Mouse (Mus musculus) forebrain, embryonic 10.5 days (tissue): ENCODE data around the gene Ndufa6. TPM values are rescaled to one million over a fixed set of nuclear protein-coding genes. Genes with fewer than 3 reads are reported as not detected.
A peak's percentile ranks its signal among the peaks of the same experiment; 100 is the strongest.

Experiments used
- DNase-seq: peaks from one replicate; pipeline ENCODE4 v3.0.0-alpha.2; 2017; ENCODE audit warnings: low spot score; ENCODE audit errors: extremely low spot score
- H3K27ac ChIP-seq: fragments of 300-500 bp; sonication (generic); 2 replicates; pipeline ENCODE4 v1.5.1; 2016; ENCODE audit warnings: mild to moderate bottlenecking
- H3K27me3 ChIP-seq: fragments of 300-500 bp; sonication (generic); 2 replicates; pipeline ENCODE4 v1.6.1; 2016; ENCODE audit warnings: mild to moderate bottlenecking; ENCODE audit not compliant: poor library complexity, severe bottlenecking
- H3K36me3 ChIP-seq: fragments of 300-500 bp; sonication (generic); replicated peaks from 2 replicates; pipeline ENCODE4 v1.6.1; 2016; ENCODE audit warnings: mild to moderate bottlenecking, moderate library complexity
- H3K4me1 ChIP-seq: fragments of 300-500 bp; sonication (generic); 2 replicates; pipeline ENCODE4 v1.6.1; 2016
- H3K4me3 ChIP-seq: fragments of 300-500 bp; sonication (generic); 2 replicates; pipeline ENCODE4 v1.5.1; 2016; ENCODE audit warnings: mild to moderate bottlenecking, moderate library complexity
- H3K9me3 ChIP-seq: fragments of 300-500 bp; sonication (generic); 2 replicates; pipeline ENCODE4 v1.6.1; 2016; ENCODE audit warnings: mild to moderate bottlenecking, moderate library complexity
- WGBS: fragments of 180-500 bp; shearing (Covaris S2); methylation state at CpG from one replicate; pipeline ENCODE4 v1.1.7; 2016; 5-methylcytosine and 5-hydroxymethylcytosine counted together
- polyA plus RNA-seq: library from polyadenylated mRNA; unstranded; fragments of >200 nt; fragmentation: Nextera tagmentation; extraction: Ambion mirVana; gene quantifications from 2 replicates; pipeline ENCODE4 v1.2.1, GENCODE M21; 2016

Gene Ndufa6
- polyA plus RNA-seq, 1 experiment from 2014 or later: 228 TPM

DNA sequence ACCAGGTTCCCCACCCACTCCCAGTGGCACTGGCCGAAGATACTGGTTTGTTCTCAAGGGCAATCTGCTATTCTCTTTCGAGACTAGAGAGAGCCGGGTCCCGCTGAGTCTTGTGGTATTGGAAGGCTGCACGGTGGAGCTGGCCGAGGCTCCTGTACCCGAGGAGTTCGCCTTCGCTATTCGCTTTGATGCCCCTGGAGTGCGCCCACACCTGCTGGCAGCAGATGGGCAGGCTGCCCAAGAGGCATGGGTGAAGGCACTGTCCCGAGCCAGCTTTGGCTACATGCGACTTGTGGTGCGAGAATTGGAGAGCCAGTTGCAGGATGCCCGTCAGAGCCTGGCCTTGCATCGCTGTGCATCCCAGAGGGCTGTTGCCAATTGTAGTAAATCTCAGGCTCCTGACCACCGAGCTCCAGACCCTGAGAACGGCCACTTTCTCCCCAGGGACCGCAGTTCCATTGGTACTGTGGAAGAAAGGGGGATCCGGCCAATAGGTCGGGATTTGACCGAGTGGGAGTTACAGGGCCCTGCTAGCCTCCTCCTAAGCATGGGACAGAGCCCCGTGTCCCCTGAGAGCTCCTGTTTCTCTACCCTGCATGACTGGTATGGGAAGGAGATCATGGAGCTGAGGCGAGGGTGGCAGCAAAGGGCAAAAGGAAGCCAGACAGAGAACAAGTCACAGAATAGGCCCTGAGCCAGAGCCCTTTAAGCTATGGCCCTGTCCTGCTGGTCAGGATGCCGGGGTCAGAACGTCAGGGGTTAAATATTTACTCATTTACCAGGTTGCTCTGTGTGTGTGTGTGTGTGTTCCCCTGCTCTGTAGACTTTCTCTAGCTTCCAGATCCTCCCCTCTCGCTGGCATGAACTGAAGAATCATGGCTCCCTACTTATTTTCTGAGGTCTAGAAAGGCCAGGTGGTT, 10.5 kb downstream of the Ndufa6 start:
- 92% methylated on average over 27 of the region's 27 CpGs for WGBS
- Histone ChIP-seq H3K27me3 (peaks cover 33% of the 10 kb centered on the region), H3K27ac (peak overlapping the region; percentile 1), H3K4me3 (no peak overlapping the region), H3K9me3 (no peaks in the 10 kb centered on the region), H3K4me1 (peaks cover 52% of the 10 kb centered on the region), H3K36me3 (peaks cover 16% of the 10 kb centered on the region)
- peak; percentile 13 for DNase-seq

- DNase-seq: no peak
- Histone ChIP-seq H3K36me3 (peaks cover 5% of the 10 kb centered on the region), H3K27ac (peak overlapping the region; percentile 59; the same call in 1 of the 2 replicates), H3K4me1 (peaks cover 59% of the 10 kb centered on the region), H3K4me3 (no peak overlapping the region), H3K27me3 (peaks cover 33% of the 10 kb centered on the region), H3K9me3 (no peaks in the 10 kb centered on the region)
- 81% methylated on average over 5 of the region's 5 CpGs for WGBS
Observed at GRCm38 (mm10) chr15:82342543-82342935, 11.6 kb downstream of the Ndufa6 start.

GRCm38 (mm10) chr15:82341675-82342542, 12.2 kb downstream of the Ndufa6 start:
- H3K4me3 ChIP-seq: peak overlapping the region; percentile 54; the same call in 1 of the 2 replicates
- 72% methylated on average over 15 of the region's 15 CpGs for WGBS

DNA sequence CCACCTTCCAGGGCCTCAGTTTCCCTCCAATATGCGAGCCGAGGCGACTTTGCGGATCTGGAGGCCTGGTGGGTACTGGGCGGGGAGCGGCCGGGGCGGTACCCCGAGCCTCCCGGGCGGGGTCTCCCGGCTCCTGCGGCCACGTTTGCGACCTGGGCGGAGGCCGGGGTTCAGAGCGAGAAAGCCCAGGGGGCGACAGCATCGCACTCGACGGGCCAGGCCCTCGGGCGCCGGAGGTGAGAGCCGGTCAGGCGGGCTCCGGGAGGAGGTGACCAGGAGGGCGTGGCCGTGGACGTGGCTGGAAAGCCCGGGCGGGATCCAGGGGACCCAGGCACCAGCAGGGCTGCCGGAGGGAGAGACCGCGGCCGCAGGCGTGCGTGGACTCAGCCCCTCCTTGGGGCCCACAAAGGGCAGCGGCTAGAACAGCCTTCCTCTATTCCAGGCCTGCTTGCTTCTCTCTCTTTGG, 13.1 kb downstream of the Ndufa6 start:
- DNase-seq: peak; percentile 46
- 6% methylated on average over 40 of the region's 40 CpGs for WGBS
- peaks cover 61% of the 10 kb centered on the region for H3K4me1 ChIP-seq
- H3K36me3 ChIP-seq: peaks cover 6% of the 10 kb centered on the region
- H3K27ac ChIP-seq: peak overlapping the region; percentile 86
- no peaks in the 10 kb centered on the region for H3K9me3 ChIP-seq
- H3K27me3 ChIP-seq: peaks cover 33% of the 10 kb centered on the region
- H3K4me3 ChIP-seq: peak overlapping the region; percentile 54

More at GRCm38 (mm10) chr15:82341675-82342542, 12.2 kb downstream of the Ndufa6 start:
- Histone ChIP-seq H3K27me3 (peaks cover 33% of the 10 kb centered on the region), H3K27ac (peak overlapping the region; percentile 86), H3K4me1 (peaks cover 59% of the 10 kb centered on the region), H3K9me3 (no peaks in the 10 kb centered on the region), H3K36me3 (no peaks in the 10 kb centered on the region; the same call in 1 of the 2 replicates)
- DNase-seq: no peak

- no peak for DNase-seq
- H3K27ac ChIP-seq: peak overlapping the region; percentile 86
- H3K9me3 ChIP-seq: no peaks in the 10 kb centered on the region
- peak overlapping the region; percentile 54 for H3K4me3 ChIP-seq
- peaks cover 12% of the 10 kb centered on the region for H3K36me3 ChIP-seq
- H3K27me3 ChIP-seq: peaks cover 33% of the 10 kb centered on the region
- H3K4me1 ChIP-seq: peaks cover 61% of the 10 kb centered on the region
- WGBS: 37% methylated on average over 21 of the region's 21 CpGs
Observed at GRCm38 (mm10) chr15:82340414-82341035, 13.6 kb downstream of the Ndufa6 start.

- no peak for DNase-seq
- Histone ChIP-seq H3K27ac (no peak overlapping the region), H3K27me3 (peaks cover 33% of the 10 kb centered on the region), H3K4me3 (no peak overlapping the region), H3K9me3 (no peaks in the 10 kb centered on the region), H3K4me1 (peaks cover 61% of the 10 kb centered on the region), H3K36me3 (peaks cover 19% of the 10 kb centered on the region)
- 80% methylated on average over 8 of the region's 8 CpGs for WGBS
Observed at GRCm38 (mm10) chr15:82339634-82340254, 14.4 kb downstream of the Ndufa6 start.

GRCm38 (mm10) chr15:82339150-82339549, 15.0 kb downstream of the Ndufa6 start:
- peaks cover 25% of the 10 kb centered on the region for H3K36me3 ChIP-seq
- H3K9me3 ChIP-seq: no peaks in the 10 kb centered on the region
- peak overlapping the region; percentile 83 for H3K27ac ChIP-seq
- 60% methylated on average over 10 of the region's 10 CpGs for WGBS
- peaks cover 56% of the 10 kb centered on the region for H3K4me1 ChIP-seq
- peak overlapping the region; percentile 60 for H3K4me3 ChIP-seq
- peaks cover 33% of the 10 kb centered on the region for H3K27me3 ChIP-seq
- no peak for DNase-seq

DNA sequence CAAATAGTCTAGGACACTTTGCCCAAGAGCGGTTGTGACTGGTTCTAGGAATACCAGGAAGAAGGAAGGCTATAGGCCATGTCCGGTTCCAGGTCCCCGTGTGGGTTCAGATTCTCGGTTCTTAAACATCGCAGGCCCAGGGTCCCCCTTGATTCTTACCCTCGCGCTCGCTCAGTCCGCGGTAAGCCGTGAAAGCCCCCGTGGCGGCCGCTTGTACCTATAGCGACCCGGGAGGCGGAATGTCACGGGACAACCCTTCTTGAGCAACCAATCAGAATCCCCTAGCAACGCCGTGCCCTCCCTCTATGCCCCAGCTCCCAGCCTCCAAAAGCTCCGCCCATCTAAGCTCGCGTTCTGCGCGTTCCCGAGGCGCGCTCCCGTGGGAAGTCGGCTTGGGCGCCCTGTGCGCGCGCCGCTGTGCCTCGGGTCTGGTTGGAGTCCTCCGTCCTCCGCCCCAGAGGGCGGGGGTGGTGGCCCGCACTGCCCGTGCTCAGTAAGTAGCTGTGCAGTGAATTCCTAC, 15.5 kb downstream of the Ndufa6 start, which contains the start of the genes Naga, Pheta2 and Smdt1:
TSS of gene Naga (minus strand) at position 333 of the 520 bp plus-strand sequence.
TSS of gene Pheta2 (plus strand) at position 350 of the 520 bp plus-strand sequence.
TSS of gene Smdt1 (plus strand) at position 367 of the 520 bp plus-strand sequence.
- no peaks in the 10 kb centered on the region for H3K9me3 ChIP-seq
- peaks cover 33% of the 10 kb centered on the region for H3K27me3 ChIP-seq
- peak; percentile 97 for DNase-seq
- peaks cover 51% of the 10 kb centered on the region for H3K4me1 ChIP-seq
- H3K4me3 ChIP-seq: peak within 1 kb of the TSS; percentile 60
- WGBS: under 1% methylated on average over 41 of the region's 41 CpGs
- peak within 1 kb of the TSS; percentile 83 for H3K27ac ChIP-seq
- H3K36me3 ChIP-seq: peaks cover 28% of the 10 kb centered on the region

DNA sequence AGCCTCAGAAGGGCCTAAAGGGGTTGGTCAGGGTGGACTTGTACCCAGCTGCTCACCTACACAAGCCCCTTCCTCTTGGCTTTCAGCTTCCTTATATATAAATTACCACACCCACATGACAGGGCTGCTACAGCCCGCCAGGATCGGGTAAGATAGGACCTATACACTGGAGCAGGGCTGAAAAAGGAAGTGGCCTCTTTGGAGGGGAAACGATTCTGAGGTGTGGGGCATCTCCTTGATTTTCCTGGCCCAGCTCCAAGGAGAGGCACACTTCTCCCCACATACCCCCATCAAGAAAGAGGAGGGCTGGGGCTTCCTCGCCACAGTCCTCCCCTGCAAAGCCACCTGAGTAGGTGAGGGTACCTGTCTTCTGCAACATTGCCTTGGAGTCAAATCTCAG, 16.2 kb downstream of the Ndufa6 start:
- DNase-seq: no peak
- H3K27ac ChIP-seq: peak overlapping the region; percentile 83
- H3K27me3 ChIP-seq: peaks cover 33% of the 10 kb centered on the region
- 68% methylated on average over 4 of the region's 4 CpGs for WGBS
- peaks cover 47% of the 10 kb centered on the region for H3K4me1 ChIP-seq
- peaks cover 28% of the 10 kb centered on the region for H3K36me3 ChIP-seq
- H3K4me3 ChIP-seq: peak overlapping the region; percentile 60
- no peaks in the 10 kb centered on the region for H3K9me3 ChIP-seq

- Histone ChIP-seq H3K27me3 (peaks cover 26% of the 10 kb centered on the region), H3K4me3 (no peak overlapping the region), H3K36me3 (peaks cover 34% of the 10 kb centered on the region), H3K9me3 (no peaks in the 10 kb centered on the region), H3K4me1 (peaks cover 41% of the 10 kb centered on the region), H3K27ac (no peak overlapping the region)
- 75% methylated on average over 12 of the region's 12 CpGs for WGBS
- no peak for DNase-seq
Observed at GRCm38 (mm10) chr15:82336629-82337028, 17.5 kb downstream of the Ndufa6 start.

GRCm38 (mm10) chr15:82335194-82335593, 18.9 kb downstream of the Ndufa6 start:
- 98% methylated on average over 4 of the region's 4 CpGs for WGBS
- Histone ChIP-seq H3K4me1 (peaks cover 30% of the 10 kb centered on the region), H3K36me3 (peaks cover 44% of the 10 kb centered on the region), H3K9me3 (no peaks in the 10 kb centered on the region), H3K4me3 (no peak overlapping the region), H3K27me3 (peaks cover 12% of the 10 kb centered on the region), H3K27ac (no peak overlapping the region)
- DNase-seq: no peak
